Mouse (Mus musculus): ENCODE results near the gene Pnmal2. TPM values are rescaled to one million over a fixed set of nuclear protein-coding genes. Genes with fewer than 3 reads are reported as not detected.
A peak's percentile ranks its signal among the peaks of the same experiment; 100 is the strongest.

The Pnmal2 gene
- total RNA-seq, 2 experiments from 2014 or later, result 3.6 to 4.0 TPM

DNA sequence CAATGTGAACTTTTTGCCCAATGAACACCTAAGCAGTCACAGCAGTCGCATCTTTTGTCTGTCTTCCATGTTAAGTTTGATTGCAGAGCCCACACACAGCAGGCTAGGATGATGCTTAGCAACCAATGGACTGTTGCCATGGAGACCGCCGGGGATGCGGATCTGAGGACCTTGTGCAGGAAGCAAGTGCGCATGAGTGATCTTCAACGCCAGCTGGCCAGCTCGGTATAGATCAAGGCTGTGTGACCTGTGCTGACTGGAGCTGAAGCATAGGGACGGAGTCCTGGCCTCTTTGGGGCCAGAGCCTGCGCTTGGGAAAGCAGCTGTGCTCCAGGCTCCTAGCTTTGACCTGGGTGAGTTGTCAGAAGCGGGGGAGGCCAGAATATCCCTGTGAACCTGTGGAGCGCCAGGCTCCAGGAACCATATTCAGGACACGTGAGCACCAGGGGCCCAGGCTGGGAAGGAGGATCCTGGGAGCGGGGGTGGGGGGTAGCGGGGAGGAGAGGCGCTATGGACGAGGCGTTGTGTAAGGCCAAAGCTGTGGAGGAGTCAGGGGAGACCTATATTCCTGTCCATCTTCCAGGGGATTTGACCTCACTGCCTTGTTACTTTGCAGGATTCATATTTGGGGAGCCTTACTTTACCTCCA is 15.2 kb downstream of the Pnmal2 start, which contains the start of gene Pnmal1:
Gene Pnmal1 (plus strand): TSS at position 141 of the 649 bp plus-strand sequence.
- intact Hi-C loops (cut with DNase I), result no loop called here
- DNase-seq, result no peak

DNA sequence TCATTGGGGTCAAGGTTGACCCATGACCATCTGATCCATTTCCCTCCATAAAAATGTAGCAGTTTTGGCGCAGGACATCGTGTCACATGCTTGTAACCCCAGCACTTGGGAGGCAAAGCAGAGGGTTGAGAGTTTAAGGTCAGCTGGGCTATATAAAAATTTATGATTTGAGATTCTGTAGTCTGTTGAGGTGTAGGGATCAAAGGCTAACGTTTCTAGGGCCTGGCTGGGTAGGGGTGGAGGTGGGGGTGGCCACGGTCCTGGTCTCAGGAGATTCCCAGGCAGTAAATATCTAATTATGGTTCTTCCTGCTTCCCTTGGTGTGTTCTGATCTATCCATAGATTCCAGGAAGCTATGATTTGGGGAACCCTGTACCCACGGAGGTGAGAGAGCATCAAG is 17.2 kb downstream of the Pnmal2 start:
- intact Hi-C loops (cut with DNase I), result no loop called here
- DNase-seq, result no peak

DNA sequence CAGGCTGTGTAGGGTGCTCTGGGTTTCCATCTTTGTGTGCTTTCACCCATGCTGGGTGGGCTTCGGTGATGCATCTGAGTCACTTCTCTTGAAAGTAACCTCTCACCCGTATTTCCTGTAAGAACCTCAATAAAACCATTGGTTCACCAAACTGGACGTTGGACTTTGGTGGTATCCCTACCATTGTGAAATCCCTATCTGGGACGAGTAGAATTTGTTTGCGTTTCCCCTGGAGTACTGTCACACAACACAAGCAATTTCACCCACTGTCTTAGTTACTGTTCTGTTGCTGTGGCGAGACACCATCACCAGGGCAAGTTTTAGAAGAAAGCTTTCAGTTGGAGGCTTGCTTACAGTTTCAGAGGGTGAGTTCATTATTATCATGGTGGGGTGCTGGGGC is 23.9 kb downstream of the Pnmal2 start:
- DNase-seq, result no peak
- intact Hi-C loops (cut with DNase I), result no loop called here

DNA sequence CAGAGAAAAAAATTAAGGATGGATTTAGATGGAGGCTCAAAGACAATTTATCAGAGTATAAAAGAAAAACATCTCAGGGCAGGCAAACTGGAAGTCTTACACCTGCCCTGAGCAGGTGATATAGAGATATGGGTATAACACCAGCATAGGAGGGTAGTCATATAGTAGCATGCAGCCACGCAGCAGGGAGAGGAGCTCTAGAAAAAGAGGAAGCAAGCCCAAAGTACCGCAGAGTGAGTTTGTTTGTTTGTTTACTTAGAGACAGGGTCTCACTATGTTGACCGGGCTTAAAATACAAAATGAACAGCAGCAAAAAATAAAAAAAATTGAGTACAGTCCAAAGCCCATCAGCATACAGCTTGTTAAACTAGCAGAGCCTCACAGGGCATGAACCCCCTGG is 26.7 kb downstream of the Pnmal2 start:
- intact Hi-C loops (cut with DNase I), result no loop called here
- DNase-seq, result no peak

DNA sequence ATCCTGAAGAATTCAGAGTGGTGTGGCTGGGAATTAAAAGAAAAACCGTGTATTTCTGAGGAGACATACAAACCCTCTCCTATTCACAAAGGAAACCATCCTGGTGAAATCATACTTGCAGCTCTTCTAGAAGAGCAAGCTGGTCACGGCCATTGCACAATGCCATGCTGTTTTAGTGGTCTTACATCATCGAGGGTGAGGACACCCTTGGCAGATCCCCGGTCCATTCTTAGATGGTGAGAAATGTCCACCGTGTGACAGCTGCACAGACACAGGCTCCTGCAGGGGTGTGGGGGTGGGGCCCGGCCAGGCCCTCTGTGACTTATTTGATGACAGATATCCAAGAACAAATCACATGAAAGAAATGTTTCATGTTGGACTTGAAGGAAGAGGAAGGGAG is 29.5 kb downstream of the Pnmal2 start:
- intact Hi-C loops (cut with DNase I), result no loop called here
- DNase-seq, result peak; percentile 58 to 61

DNA sequence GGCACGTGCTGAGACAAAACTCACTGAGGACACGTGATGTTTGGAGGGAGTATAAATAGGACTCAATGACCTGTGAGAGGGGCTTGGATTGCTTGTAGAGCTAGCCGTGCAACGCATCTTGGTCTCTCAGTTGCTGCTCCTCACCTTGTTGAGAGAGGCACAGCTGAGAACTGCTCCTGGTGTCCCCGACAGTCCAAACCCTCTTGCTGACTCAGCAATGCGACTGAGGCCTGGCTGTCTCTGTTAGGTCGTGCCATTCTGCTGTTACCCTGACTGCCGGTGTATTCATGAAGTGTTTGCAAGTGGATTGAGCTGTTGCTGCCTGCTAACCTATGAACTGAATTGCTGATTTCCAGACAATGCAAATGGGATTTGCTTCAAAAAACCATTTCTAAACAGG is 31.8 kb downstream of the Pnmal2 start:
- no peak for DNase-seq
- intact Hi-C loops (cut with DNase I), result no loop called here

DNA sequence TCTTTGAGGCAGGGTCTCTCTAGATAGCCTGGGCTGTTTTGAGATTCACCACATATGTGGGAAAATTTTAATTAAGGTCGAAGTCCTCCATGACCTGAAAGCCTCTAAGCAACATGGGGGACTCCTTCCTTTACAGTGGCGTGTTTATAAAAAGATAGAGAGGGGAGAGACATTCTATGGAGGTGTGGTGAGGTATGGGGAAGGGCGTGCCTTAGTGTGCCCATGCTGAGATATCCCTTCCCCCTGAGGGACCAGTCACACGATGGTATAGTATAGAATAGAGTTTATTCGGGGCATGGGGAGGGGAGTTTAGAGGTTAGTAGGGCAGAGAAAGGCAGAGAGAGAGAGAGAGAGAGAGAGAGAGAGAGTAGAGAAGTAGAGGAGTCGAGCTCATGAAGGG is 33.7 kb downstream of the Pnmal2 start:
- intact Hi-C loops (cut with DNase I), result no loop called here
- DNase-seq, result no peak

DNA sequence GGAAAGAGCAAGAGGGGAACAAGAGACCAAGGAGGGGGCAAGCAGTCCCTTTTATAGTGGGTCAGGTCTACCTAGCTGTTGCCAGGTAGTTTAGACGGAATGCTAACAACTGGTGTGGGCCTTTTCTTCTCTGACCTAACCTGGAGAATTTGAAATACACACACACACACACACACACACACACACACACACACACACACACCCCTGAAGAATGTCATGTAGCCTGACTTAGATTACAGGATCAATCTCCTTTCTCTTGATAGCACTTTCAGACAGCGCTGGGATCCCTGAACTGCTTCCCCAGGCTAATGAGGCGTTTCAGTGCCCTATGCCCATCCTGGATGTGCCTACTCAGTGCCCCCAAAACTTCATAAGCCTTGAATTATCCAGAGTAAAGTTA is 34.1 kb downstream of the Pnmal2 start:
- intact Hi-C loops (cut with DNase I), result no loop called here

DNA sequence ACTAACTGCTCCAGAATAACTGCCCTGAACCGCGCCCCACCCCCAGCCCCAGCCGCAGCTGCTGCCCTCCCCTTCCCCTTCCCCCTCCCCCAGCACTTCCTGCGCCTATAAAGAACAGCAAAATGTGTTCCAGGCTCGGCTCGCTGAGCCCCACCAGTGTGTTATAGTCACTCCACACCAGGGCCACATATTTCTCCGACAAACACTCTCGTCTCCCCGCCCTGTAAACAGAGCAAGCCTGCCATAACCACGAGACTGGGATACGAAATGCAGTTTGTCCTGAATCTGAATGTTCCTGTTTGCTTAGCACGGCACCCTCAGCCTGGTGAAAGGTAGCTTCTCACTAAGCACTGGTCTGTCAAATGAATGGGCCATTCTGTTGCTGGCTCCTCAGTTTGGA is 35.9 kb downstream of the Pnmal2 start:
- intact Hi-C loops (cut with DNase I), result no loop called here
- peak; percentile 54 to 58 for DNase-seq

More for the DNA sequence above, 34.1 kb downstream of the Pnmal2 start:
- no peak for DNase-seq

DNA sequence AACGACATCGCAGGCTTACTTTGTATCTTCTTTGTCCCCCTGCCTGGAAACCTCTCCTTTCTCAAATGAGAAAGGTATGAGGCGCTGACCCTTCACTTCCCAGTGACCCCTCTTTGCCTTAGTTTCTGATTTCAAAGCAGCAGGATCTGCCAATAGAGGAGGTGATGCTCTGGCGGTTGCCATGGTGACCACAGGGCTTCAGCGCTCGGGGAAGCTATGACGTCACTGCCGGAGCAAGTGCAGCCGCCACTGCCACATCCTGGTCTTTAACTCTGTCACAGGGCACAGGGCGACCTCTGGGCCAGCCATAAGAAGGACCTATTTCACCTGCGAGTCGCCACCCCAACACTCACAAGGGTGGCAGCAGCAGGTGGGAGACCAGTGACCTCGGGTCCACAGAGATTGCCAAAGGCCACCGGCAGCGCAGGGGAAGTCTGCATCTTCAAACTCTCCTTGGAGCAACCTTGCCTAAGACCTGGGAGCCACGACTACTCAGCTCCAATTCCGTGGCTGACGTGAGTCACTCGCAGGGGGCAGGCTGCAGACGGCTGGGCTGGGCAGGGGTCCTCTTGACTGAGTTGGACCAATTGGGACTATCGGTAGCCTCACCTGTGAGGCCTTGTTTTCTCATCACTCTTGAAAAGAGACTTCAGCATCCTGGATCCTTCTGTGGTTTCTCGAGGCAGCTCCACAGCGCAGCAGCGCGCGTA is 38.5 kb downstream of the Pnmal2 start, which contains the start of gene Gm42372:
Gene Gm42372 (plus strand): TSS at position 228 of the 710 bp plus-strand sequence.
- intact Hi-C loops (cut with DNase I), result no loop called here
- DNase-seq, result peak in 1 of 2 experiments; percentile 49

DNA sequence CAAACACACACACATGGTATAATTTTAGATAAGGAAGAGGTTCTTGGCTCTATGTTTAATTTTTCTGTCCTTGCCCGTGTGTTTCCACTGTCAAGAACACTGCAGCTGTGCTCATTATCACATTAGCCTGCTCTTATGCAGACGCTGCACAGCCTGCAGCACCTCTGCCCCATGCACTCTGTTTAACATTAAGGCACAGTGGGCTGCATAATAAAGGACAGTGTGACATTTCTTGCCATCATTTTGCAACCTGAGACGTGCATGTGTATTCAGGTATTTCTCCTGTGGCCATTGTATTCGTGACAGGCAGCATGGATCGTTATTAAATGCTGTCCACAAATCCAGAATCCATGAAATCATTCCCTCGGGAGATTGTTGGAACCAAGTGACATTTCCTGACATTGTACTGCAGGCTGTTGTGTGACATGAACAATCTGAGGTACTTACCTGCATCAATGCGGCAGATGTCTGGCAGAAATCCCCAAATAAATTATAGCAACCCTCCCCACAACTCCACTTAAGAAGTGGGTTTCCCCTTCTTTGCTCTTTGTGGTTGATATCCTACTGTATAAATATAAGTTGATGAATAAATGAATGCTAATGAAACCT is 43.2 kb downstream of the Pnmal2 start:
- DNase-seq, result no peak
- intact Hi-C loops (cut with DNase I), result no loop called here

DNA sequence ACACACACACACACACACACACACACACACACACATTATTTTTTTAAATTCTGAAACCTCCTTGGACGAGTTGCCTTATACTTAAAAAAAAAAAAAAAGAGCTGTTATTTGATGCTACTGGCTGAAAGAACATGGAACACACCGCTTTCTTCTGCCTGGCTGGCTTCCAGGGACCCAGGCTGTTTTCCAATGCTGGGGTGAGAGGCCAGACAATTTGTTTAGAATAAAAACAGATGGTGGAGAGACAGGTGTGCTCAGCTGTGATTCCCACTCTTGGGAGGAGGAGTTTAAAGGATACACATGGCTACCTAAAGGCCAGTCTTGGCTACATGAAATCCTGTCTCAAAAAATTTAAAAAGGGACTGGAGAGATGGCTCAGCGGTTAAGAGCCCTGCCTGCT is 43.9 kb downstream of the Pnmal2 start:
- intact Hi-C loops (cut with DNase I), result no loop called here
- DNase-seq, result peak; percentile 73 to 82

DNA sequence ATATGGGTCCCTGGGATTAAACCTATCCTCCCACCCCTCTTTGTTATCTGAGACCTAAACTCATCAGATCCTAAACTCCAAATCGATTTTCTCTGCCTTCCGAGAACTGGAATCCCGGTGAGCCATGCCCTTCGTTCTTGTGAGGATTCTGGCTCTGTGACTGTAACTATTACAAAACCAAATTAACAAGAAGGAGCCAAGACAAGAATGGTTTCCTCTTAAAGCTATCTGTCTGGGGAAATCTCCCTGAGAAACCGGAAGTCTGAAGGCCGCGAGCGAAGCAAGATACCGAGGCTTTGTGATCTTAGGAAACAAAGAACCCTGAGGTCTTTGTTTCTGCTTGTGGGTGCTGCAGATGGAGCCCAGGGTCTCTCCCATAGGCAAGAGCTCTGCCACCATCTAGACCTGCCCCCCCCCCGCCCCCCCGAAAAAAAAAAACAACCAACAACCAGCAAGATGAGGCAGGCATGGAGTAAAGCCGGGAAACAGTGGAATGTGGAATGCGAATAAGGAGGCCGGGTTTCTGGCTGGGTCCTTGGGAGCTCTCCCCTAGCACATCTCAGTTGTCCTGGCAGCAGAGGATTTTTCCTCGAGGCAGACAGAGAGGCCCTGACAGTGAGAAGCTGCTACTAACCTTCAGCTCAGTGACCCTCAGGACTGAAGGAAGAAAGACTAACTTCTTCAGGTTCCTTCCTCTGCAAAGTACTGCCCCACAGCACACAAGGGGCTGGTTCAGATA is 45.7 kb downstream of the Pnmal2 start:
- intact Hi-C loops (cut with DNase I), result no loop called here
- DNase-seq, result no peak

DNA sequence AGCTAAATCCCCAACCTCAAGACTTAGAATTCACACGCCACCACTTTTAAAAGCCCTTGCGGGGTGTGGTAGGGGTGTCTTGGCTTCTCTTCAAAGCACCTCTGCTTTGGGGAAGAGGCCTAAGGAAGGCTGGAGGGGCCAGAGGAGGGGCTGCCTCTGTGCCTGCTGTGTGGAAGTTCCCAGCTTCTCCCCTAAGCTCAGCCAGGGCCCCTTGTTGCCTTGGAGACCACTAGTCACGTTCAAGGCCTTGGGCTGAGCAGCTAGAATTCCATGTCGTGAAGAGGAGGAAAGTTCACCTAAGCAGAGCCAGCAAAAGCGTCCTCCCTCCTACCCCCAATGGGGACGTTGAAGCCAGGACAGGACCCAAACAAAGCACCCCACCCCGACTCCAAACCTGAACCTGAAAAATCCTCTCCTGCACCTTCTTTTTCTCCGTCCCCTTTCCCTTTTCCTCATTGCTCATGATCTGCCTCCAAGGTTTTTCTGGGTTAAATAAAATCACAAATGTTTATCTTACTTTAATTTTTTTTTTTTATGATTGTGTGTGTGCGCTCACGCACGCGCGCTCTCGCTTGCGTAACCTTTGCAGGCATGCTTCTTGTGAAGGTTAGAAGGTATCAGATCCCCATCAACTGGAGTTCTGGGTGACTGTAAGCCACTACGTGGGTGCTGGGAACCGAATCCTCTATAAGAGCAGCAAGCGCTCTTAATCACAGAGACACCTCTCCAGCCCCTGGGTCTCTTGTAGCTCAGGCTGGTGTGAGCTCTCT is 47.4 kb downstream of the Pnmal2 start:
- DNase-seq, result no peak
- intact Hi-C loops (cut with DNase I), result no loop called here

DNA sequence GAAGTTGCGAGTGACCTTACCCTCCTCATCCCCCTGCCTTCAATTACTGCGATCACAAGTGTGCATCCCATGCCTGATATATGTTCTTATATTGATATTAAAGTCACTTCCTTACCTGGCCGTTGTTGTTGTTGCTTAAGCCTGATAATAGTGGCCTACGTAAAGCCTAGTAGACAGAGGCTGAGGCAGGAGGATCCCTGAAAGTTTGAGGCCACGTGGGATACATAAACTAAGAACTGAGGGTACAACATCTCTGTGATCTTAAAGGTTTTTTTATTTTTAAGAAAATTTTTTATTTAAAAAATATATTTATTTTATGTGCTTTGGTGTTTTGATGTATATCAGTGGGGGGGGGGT is 47.9 kb downstream of the Pnmal2 start, which contains the start of gene Ccdc8:
Gene Ccdc8 (plus strand): TSS at position 258 of the 357 bp plus-strand sequence.
- DNase-seq, result no peak
- intact Hi-C loops (cut with DNase I), result no loop called here

DNA sequence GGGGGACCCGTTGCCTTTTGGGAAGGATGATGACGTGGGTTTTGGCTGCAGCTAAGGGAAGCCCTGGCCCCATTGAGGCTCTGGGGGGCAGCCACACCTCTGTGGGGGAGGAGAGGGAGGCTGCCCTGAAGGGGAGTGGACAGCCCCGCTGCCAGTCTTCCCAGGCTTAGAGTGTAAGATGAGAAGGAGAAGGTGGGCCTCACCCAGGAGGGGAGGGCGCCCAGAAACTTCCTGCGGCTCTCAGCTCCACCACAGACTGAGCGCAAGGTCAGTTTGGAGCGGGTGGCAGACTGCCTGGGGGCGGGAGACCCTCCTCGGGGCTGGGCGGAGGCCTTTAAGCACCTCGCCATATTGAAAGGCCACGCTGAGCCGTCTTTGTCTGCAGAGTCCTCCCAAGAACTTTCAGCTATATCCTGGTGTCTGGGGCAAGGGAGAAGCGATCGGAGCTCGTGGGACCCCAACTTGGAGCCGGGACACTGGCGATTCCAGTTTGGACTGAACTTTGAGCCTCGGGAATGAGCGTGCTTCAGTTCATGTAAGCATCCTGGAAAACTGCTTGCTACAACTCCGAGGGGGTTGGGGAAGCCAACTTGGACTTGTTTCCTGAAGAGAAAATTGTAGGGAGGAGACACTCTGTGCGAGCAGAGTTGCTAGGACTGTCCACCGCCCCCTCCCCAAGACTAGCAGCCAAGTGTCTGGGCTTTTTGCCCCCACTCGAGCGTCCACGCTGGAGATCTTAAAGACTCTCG is 49.3 kb downstream of the Pnmal2 start:
- intact Hi-C loops (cut with DNase I), result no loop called here
- peak; percentile 86 for DNase-seq

DNA sequence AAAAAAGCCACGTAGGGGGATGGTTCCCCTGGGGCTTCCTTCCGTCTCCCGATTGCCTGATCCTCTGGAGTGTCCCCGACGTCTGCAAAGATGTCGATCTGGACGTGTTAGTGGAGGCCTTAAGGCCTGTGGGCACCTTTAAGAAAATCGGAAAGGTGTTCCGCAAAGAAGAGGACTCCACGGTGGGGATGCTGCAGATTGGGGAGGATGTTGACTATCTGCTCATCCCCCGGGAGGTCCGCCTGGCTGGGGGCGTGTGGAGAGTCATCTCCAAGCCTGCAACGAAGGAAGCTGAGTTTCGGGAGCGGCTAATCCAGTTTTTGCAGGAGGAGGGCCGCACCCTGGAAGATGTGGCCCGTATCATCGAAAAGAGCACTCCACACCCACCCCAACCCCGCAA is 49.9 kb downstream of the Pnmal2 start:
- intact Hi-C loops (cut with DNase I), result no loop called here
- no peak for DNase-seq

DNA sequence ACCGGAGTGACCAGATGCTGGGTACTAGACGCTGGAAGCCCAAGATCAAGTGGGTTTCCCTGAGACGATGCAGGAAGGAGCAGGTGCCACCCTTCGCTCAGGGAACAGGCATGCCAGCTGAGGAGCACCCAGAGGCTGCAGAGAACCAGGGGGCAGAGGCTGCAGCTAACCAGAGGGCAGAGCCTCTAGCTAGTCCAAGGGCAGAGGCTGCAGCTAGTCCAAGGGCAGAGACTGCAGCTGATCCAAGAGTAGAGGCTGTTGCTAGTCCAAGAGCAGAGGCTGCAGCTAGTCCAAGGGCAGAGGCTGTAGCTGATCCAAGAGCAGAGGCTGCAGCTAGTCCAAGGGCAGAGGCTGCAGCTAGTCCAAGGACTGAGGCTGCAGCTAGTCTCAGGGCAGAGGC is 50.9 kb downstream of the Pnmal2 start:
- intact Hi-C loops (cut with DNase I), result no loop called here
- DNase-seq, result no peak

Measured in heart, postnatal 14 days (tissue).